Mouse (Mus musculus) small intestine, adult 2 months (tissue): ENCODE measurements at regions not wholly inside any gene's neighbourhood (a gene's known extent, or its start where the extent isn't known, plus 50 kb on each side); places are given as distances from the start of the nearest gene placed in this dataset.
A peak's percentile ranks its signal among the peaks of the same experiment; 100 is the strongest.

ENCODE experiments used
- H3K27ac ChIP-seq: fragments of 200-500 bp; 2 replicates; pipeline ENCODE4 v1.5.1; 2012; ENCODE audit warnings: low read depth, low read length, control low read depth, inconsistent platforms; ENCODE audit not compliant: insufficient read depth
- H3K27me3 ChIP-seq: fragments of 200-500 bp; 2 replicates; pipeline ENCODE4 v1.6.1; 2012; ENCODE audit warnings: mild to moderate bottlenecking, moderate library complexity, low read length, inconsistent platforms; ENCODE audit not compliant: control insufficient read depth, insufficient read depth
- H3K36me3 ChIP-seq: fragments of 200-500 bp; 2 replicates; pipeline ENCODE4 v1.6.1; 2012; ENCODE audit warnings: mild to moderate bottlenecking, low read length, control low read depth, inconsistent platforms; ENCODE audit not compliant: control insufficient read depth, insufficient read depth
- H3K4me1 ChIP-seq: fragments of 200-500 bp; 2 replicates; pipeline ENCODE4 v1.6.1; 2012; ENCODE audit warnings: low read length, inconsistent platforms, mixed read lengths; ENCODE audit not compliant: control insufficient read depth, insufficient read depth, insufficient read length
- H3K4me3 ChIP-seq: fragments of 200-500 bp; 2 replicates; pipeline ENCODE4 v1.5.1; 2012; ENCODE audit warnings: low read depth, mild to moderate bottlenecking, control low read depth, inconsistent platforms, low read length, moderate library complexity
- CTCF ChIP-seq: fragments of 200-500 bp; IDR thresholded peaks from 2 replicates; pipeline ENCODE4 v1.5.1; 2012; ENCODE audit warnings: low read depth, mild to moderate bottlenecking, control low read depth, inconsistent platforms, low read length, moderate library complexity, mixed read lengths; ENCODE audit not compliant: insufficient replicate concordance, insufficient read length; ENCODE audit errors: extremely low read depth
- POLR2A ChIP-seq: fragments of 200-500 bp; IDR thresholded peaks from 2 replicates; pipeline ENCODE4 v1.6.1; 2012; ENCODE audit warnings: low read depth, mild to moderate bottlenecking, control low read depth, inconsistent platforms, low read length, moderate library complexity
- WGBS: fragments of 180-500 bp; shearing (Covaris S2); methylation state at CpG from one replicate; pipeline ENCODE4 v1.1.7; 2018; 5-methylcytosine and 5-hydroxymethylcytosine counted together

DNA sequence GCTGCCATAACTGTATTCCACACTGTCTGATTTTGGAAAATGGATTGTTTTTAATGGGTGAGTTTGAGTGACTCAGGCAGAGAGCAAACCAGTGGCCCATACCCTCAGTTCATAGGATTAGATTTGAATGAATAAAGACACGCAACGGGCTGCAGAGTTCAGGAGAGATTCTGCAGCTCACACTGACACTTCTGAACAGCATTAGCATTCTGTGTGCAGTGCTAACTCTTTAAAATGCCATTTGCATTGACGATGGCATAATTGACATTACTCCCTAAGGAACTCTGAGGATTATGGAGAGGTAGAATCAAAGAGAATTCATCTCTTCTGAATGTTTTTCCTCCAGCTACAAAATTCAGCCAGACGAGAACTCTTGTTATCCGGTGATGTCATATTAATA lies 129.4 kb upstream of the Ccng1 start:
- no peaks in the 10 kb centered on the region for H3K27me3 ChIP-seq
- 80% methylated on average over 5 of the region's 5 CpGs for WGBS
- H3K4me1 ChIP-seq: no peaks in the 10 kb centered on the region
- H3K4me3 ChIP-seq: no peak overlapping the region
- H3K27ac ChIP-seq: no peak overlapping the region
- no peaks in the 10 kb centered on the region for H3K36me3 ChIP-seq
- TF ChIP-seq POLR2A (no peak), CTCF (no peak)

DNA sequence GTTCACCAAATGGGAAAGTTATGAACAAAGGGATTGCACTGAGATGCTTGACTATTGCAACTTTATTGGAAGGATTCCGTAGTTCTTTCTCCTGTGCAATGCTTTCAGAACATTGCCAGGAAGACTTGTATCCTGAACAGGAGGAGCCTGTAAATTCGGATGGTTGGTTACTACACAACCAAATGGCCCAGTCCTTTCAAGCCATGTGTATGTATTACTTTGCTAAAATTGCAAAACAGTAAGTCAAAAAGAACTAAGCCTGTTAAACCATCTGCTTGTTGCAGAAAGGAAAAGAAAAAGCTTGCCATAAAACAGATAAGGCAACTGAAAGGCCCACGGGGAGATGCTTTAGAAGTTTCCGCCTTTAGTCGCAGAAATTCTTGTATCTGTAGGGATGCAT lies 124.5 kb upstream of the Ccng1 start:
- Histone ChIP-seq H3K36me3 (no peaks in the 10 kb centered on the region), H3K4me3 (no peak overlapping the region), H3K27ac (no peak overlapping the region), H3K27me3 (no peaks in the 10 kb centered on the region), H3K4me1 (no peaks in the 10 kb centered on the region)
- TF ChIP-seq POLR2A: no peak
- TF ChIP-seq CTCF: no peak
- 85% methylated on average over 5 of the region's 5 CpGs for WGBS

GRCm38 (mm10) chr11:40873002-40873401 lies 117.9 kb upstream of the Ccng1 start:
- Histone ChIP-seq H3K4me1 (no peaks in the 10 kb centered on the region), H3K27me3 (no peaks in the 10 kb centered on the region), H3K27ac (no peak overlapping the region), H3K36me3 (no peaks in the 10 kb centered on the region), H3K4me3 (no peak overlapping the region)
- TF ChIP-seq CTCF: no peak
- no peak for TF ChIP-seq POLR2A
- 85% methylated on average over 2 of the region's 2 CpGs for WGBS

- 28% methylated on average over 2 of the region's 2 CpGs for WGBS
Measured at GRCm38 (mm10) chr11:40865694-40866093, 110.6 kb upstream of the Ccng1 start.

GRCm38 (mm10) chr11:40851361-40851760 lies 96.2 kb upstream of the Ccng1 start:
- H3K27ac ChIP-seq: peak overlapping the region; percentile 12; the same call in 1 of the 2 replicates

More at GRCm38 (mm10) chr11:40865694-40866093, 110.6 kb upstream of the Ccng1 start:
- H3K27ac ChIP-seq: no peak overlapping the region
- H3K27me3 ChIP-seq: no peaks in the 10 kb centered on the region
- TF ChIP-seq CTCF (no peak), POLR2A (no peak)
- no peaks in the 10 kb centered on the region for H3K4me1 ChIP-seq
- no peak overlapping the region for H3K4me3 ChIP-seq
- H3K36me3 ChIP-seq: no peaks in the 10 kb centered on the region

DNA sequence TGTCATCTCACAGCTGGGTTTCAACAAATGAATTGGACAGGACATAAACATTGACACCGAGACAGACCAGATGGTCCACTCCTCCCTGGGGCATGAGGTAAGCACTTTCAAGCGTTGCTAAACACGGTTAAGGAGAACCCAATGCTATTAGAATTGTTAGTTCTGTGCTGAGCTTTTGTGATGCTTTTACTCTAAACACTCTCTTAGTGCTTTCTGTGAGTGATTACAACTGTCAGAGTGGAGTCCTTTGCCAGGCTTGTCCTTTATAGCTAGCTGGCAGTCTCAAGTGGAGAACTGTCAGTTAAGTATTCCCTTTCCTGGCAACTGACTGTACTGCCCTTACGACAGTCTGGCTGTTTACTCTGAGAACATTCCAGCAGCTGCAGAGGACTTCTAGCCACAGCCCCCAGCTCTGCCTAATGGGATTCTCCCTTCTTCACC lies 95.6 kb upstream of the Ccng1 start:
- Histone ChIP-seq H3K4me3 (no peak overlapping the region), H3K27ac (0 out of 2 replicates have a peak overlapping the region, but pooled peaks have one; percentile 12), H3K36me3 (no peaks in the 10 kb centered on the region), H3K4me1 (no peaks in the 10 kb centered on the region), H3K27me3 (no peaks in the 10 kb centered on the region)
- no peak for TF ChIP-seq POLR2A
- no peak for TF ChIP-seq CTCF
- 54% methylated on average over 4 of the region's 4 CpGs for WGBS

More at GRCm38 (mm10) chr11:40851361-40851760, 96.2 kb upstream of the Ccng1 start:
- no peaks in the 10 kb centered on the region for H3K4me1 ChIP-seq
- WGBS: 85% methylated on average over 1 of the region's 1 CpGs
- no peaks in the 10 kb centered on the region for H3K27me3 ChIP-seq
- H3K4me3 ChIP-seq: no peak overlapping the region
- no peak for TF ChIP-seq POLR2A
- H3K36me3 ChIP-seq: no peaks in the 10 kb centered on the region

DNA sequence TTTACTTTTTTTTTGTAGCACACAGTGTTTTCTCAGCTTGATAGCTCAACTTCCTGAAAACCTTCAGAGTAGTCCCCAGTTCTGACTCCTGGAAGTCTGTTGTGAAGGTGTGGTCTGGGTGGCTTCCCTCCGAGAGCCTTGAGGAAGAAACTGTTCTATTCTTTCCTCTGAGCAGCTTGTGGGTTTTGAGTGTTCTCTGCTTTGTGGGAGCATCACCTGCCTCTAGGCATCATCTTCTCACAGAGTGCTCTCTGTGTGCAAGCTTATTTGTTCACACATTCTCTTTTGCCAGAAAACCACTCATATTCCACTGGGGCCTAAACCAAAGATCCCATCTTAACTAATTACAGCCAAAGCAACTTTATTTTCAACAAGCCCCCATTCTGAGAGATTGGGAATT lies 91.5 kb upstream of the Ccng1 start:
- no peaks in the 10 kb centered on the region for H3K4me1 ChIP-seq
- TF ChIP-seq CTCF: no peak
- TF ChIP-seq POLR2A: no peak
- H3K4me3 ChIP-seq: no peak overlapping the region
- H3K27ac ChIP-seq: no peak overlapping the region
- WGBS: 73% methylated on average over 1 of the region's 1 CpGs
- no peaks in the 10 kb centered on the region for H3K27me3 ChIP-seq
- H3K36me3 ChIP-seq: no peaks in the 10 kb centered on the region

GRCm38 (mm10) chr11:40835393-40835792 lies 80.3 kb upstream of the Ccng1 start:
- H3K36me3 ChIP-seq: no peaks in the 10 kb centered on the region
- TF ChIP-seq POLR2A: no peak
- no peak for TF ChIP-seq CTCF
- no peaks in the 10 kb centered on the region for H3K4me1 ChIP-seq
- H3K27ac ChIP-seq: no peak overlapping the region
- H3K4me3 ChIP-seq: no peak overlapping the region
- WGBS: 55% methylated on average over 4 of the region's 4 CpGs
- H3K27me3 ChIP-seq: no peaks in the 10 kb centered on the region
